Mouse (Mus musculus) macrophage (primary cell): Measurements from ENCODE around the gene Inpp4b. TPM values are rescaled to one million over a fixed set of nuclear protein-coding genes. Genes with fewer than 3 reads are reported as not detected.

Source experiments
- H3K27ac ChIP-seq: fragments of 350-480 bp; formaldehyde crosslinking; 2 replicates; pipeline ENCODE4 v1.9.0; 2021
- H3K36me3 ChIP-seq: fragments of 350-480 bp; formaldehyde crosslinking; 2 replicates; pipeline ENCODE4 v1.9.0; 2021; ENCODE audit errors: inconsistent target
- H3K4me3 ChIP-seq: fragments of 350-480 bp; formaldehyde crosslinking; 2 replicates; pipeline ENCODE4 v1.9.0; 2021; ENCODE audit errors: inconsistent target
- H3K79me2 ChIP-seq: fragments of 350-480 bp; formaldehyde crosslinking; 2 replicates; pipeline ENCODE4 v1.9.0; 2021; ENCODE audit errors: inconsistent target
- WGBS: methylation state at CpG from one replicate; pipeline ENCODE4 v1.1.7; 2026; ENCODE audit warnings: inconsistent platforms; ENCODE audit not compliant: missing documents; 5-methylcytosine and 5-hydroxymethylcytosine counted together
- polyA plus RNA-seq: library from polyadenylated mRNA; stranded (reverse); fragments of 250-400 nt; gene quantifications from 3 replicates; pipeline ENCODE4 v1.2.4, GENCODE M21; 2018; ENCODE audit warnings: inconsistent platforms

Gene Inpp4b
- polyA plus RNA-seq, 1 experiment from 2014 or later, result 0.29 TPM

- Histone ChIP-seq H3K79me2 (no peaks in the 10 kb centered on the region), H3K36me3 (no peaks in the 10 kb centered on the region), H3K27ac (no peak overlapping the region), H3K4me3 (no peak overlapping the region)
Measured at GRCm38 (mm10) chr8:82093274-82093673, 750.9 kb downstream of the Inpp4b start.

GRCm38 (mm10) chr8:82104560-82104959 lies 762.2 kb downstream of the Inpp4b start:
- Histone ChIP-seq H3K79me2 (no peaks in the 10 kb centered on the region), H3K4me3 (no peak overlapping the region), H3K27ac (no peak overlapping the region), H3K36me3 (no peaks in the 10 kb centered on the region)

GRCm38 (mm10) chr8:82106131-82106530 lies 763.8 kb downstream of the Inpp4b start:
- WGBS, result 98% methylated on average over 3 of the region's 3 CpGs
- no peak overlapping the region for H3K27ac ChIP-seq
- H3K36me3 ChIP-seq, result no peaks in the 10 kb centered on the region
- H3K4me3 ChIP-seq, result no peak overlapping the region
- H3K79me2 ChIP-seq, result no peaks in the 10 kb centered on the region

- H3K27ac ChIP-seq, result no peak overlapping the region
- no peak overlapping the region for H3K4me3 ChIP-seq
- no peaks in the 10 kb centered on the region for H3K79me2 ChIP-seq
- no peaks in the 10 kb centered on the region for H3K36me3 ChIP-seq
Measured at GRCm38 (mm10) chr8:82150272-82150671, 807.9 kb downstream of the Inpp4b start.

GRCm38 (mm10) chr8:82157928-82158327 lies 815.6 kb downstream of the Inpp4b start:
- Histone ChIP-seq H3K27ac (no peak overlapping the region), H3K4me3 (no peak overlapping the region), H3K79me2 (no peaks in the 10 kb centered on the region), H3K36me3 (no peaks in the 10 kb centered on the region)
- 92% methylated on average over 1 of the region's 1 CpGs for WGBS
